Mouse (Mus musculus) lung, adult 18-20 months (tissue): ENCODE measurements around the gene Csf2rb2.
A peak's percentile ranks its signal among the peaks of the same experiment; 100 is the strongest.
"Not testable (repeated sequence)": the region's sequence is repeated elsewhere in the genome, so short reads cannot be mapped to it uniquely, and the experiment has no call there.

ENCODE experiments used
- DNase-seq, 2 experiments: peaks; one replicate each; pipeline ENCODE4 v3.0.0; 2022; ENCODE audit warnings: mixed read lengths in 2 of 2

Gene Csf2rb2

DNA sequence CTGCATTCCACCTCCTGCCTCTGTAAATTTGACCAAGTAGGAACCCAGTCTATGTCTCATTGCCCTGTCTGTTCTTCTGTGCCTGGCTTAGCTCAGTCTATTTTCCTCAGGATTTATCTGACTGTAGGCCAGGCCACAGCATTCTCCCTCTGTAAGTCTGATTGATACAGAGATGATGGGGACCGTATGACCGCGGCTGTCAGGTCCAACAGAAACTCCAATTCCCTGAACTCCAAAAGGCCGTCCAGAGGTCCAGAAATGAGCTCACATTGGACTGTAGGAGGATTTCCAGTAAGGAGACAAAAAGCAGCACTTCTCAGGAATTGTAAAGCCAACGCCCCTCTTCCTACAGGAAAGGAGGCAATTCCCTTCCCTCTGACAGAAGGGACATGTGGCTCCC lies 8.1 kb upstream of the Csf2rb2 start:
- DNase-seq = not testable (repeated sequence)

GRCm38 (mm10) chr15:78312421-78313233 lies 7.1 kb upstream of the Csf2rb2 start:
- not testable (repeated sequence) for DNase-seq

DNA sequence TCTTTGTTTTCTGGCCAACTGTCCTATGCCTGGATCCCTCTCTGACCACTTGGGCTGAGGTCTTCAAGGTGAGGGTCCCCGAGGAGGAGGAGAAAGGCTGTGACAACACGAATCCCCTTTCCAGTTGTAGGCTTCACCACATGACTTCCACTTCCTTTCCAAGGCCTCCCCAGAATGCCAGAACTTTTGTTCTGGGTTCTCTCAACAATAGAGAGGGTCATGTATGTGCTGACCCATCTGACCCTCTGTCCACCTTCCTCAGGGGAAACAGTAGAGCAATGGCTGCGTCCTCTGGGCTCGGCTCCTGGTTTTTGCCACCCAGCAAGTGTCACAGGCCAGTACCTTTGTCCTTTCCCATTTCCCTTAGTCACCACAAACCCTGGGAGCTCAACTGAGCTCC lies 5.5 kb upstream of the Csf2rb2 start:
- DNase-seq = no peak

DNA sequence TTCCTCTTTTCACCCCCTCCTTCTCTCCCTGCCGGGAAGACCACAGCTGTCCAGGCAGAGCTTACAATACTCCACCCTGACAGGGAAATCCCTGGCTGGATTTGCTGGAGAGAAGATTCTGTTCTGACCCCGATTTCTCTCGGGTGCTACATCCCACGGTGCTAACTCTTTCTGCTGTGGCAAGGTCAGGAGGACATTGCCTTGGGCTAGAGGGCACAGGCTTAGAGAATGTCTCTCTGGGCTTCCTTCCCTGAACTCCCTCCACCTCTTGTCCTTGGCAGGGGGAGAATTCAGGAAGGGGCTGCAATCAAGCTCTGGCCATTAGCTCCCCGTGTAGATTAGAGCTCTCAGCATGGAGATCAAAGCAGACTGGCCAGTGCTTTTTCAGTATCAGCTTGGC lies 4.3 kb upstream of the Csf2rb2 start:
- DNase-seq = no peak

DNA sequence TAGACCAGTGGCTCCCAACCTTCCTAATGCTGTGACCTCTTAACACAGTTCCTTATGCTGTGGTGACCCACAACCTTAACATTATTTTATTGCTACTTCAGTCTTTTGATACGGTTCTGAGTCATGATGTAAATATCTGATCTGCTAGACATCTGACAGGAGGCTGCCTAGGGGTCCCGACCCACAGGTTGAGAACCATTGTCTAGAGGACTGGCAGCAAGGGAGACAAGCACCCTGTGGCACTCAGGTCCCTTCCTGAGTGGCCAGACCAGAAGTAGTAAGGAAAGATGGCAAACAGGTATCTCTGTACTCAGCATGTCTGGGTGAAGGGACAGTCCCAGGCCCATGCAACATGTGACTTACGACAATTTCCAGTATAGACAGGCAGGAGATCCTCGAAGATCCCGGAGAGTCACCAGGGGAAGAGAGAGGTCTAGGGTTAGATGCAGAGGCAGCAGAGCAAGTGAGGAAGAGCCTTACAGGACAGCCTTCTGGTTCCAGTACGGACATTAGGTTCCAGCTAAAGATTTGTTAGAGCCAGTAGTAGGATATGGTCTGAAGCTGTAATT lies 1.8 kb downstream of the Csf2rb2 start:
- no peak for DNase-seq

DNA sequence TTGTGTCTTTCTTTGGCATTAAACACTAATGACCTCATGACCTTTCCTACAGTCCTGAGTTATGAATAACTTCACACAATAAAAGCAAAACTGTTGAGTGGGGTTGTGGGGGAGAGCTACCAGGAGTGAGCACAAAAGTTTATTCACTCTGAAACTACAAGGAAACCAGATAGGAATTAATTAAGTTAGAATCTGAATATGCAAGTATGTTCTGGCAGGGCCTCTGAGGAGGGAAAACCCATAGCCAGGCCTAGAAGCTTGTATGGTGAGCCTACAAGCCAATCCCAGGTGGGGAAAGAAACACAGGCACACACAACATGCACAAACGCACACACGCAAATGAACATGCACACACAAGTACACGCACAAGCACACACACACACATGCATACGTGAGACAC lies 2.8 kb downstream of the Csf2rb2 start:
- DNase-seq = no peak

- DNase-seq = no peak
Observed at GRCm38 (mm10) chr15:78300773-78301172, 4.7 kb downstream of the Csf2rb2 start.

GRCm38 (mm10) chr15:78299641-78300040 lies 5.9 kb downstream of the Csf2rb2 start:
- no peak for DNase-seq

DNA sequence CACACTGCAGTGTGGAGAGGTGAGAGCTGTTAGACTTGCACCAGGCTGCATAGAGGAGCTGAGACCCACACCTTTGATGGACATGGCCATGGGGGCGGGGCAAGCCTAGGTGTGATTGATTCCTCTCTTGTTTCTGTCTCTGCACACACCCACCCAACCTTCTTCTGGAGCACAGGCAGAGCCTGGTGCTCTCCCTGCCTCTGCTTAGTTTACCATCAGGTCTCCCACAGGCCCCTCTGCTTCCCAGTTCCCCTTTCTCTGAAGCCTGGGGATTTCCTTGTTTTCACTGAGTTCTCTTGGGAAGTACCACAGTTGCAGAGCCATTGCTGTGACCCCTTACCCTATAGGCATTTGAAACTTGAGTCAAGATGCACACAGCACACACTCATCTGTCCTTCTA lies 7.0 kb downstream of the Csf2rb2 start:
- no peak for DNase-seq

- no peak for DNase-seq
Observed at GRCm38 (mm10) chr15:78293716-78294115, 11.8 kb downstream of the Csf2rb2 start.

GRCm38 (mm10) chr15:78293228-78293627 lies 12.3 kb downstream of the Csf2rb2 start:
- not testable (repeated sequence) for DNase-seq

DNA sequence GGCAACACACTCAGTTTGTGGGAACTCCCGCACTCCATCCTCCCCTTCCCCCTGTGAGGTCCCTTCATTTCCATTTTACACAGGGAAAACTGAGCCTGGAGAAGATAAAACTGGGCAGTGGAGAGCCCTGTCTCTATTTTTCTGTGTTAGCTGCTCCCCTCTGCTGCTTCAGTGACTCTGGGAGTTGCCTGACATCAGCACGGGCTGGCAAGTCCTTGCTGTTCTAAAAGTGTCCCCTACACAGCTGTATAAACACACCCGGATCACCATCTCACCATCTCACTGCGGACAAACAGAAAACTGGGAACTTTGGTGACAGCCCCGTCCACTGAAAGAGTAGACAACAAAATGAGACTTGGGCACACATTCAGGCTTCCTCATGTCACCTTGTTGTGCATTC lies 15.7 kb downstream of the Csf2rb2 start:
- not testable (repeated sequence) for DNase-seq

- DNase-seq = no peak
Observed at GRCm38 (mm10) chr15:78287941-78288340, 17.6 kb downstream of the Csf2rb2 start.

DNA sequence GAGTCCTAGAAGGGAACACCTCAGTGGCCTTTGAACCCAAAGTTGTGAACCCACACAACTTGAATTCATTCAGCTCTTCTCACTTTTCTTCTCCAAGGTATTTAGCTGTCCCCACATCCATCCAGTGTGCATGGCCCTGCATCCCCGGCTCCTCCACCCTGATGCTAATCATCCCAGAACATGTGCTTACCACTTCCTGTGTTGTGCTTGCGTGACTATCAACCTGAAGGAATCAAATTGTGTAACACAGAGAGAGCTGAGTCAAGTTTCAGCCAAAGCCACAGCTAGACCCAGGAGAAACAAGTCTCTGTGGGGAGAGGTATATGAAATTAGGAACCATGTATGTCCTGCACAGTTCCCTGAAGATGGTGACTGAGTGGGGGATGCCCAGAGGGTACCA lies 27.2 kb downstream of the Csf2rb2 start:
- DNase-seq = no peak

DNA sequence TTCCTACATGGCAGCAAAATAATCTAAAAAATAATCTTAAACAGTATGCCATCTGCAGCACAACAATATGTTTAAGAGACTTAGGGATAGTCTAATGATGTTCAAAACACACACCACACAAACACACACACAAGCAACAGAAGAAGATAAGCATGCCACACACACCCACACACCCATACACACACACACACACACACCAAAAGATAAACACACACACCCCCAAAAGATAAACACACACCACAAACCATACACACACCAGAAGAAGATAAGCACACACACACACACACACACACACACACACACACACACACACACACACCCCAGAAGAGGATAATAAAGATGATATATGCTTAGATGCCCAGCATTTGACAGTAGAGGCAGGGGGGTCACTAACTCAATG lies 34.3 kb downstream of the Csf2rb2 start:
- DNase-seq = no peak

DNA sequence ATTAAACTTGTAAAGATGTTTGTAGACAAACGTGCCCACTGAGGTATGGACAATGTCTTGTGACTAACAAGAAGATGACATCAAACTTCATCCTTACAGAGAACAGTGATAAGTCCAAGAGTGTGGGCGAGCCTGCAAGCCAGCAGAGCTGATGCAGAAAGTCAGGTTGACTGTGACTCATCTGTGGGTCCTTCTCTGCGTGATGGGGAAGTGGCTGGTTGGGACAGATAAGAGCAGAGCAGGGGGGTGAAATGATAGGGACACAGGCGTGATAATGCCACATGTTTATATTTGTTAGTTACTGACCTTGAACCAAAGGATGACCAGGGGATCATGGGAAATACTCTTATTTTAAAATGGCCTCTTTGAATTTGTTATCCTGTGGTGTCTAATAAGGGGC lies 37.7 kb downstream of the Csf2rb2 start:
- DNase-seq = no peak

DNA sequence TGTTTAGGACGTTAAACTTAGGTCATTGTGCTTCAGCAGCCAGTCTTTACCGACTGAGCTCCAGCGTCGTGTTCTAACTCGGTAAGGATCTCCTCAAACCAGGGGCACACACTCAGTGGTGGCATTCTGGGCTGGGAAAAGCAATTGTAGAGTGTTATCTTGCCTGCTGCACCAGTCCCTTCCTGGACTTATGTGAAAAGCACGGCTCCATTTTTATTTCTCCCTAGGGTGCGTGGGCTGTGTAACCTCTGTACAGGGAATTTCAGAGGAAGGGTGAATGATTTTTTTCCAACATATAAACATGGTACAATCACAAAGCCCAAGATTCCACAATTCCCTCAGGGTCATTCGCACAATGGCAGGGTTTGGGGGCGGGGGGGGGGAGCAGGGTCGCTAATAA lies 38.1 kb downstream of the Csf2rb2 start:
- DNase-seq = no peak

GRCm38 (mm10) chr15:78263286-78263685 lies 42.2 kb downstream of the Csf2rb2 start:
- no peak for DNase-seq

- DNase-seq = no peak
Observed at GRCm38 (mm10) chr15:78260668-78261333, 44.7 kb downstream of the Csf2rb2 start.

GRCm38 (mm10) chr15:78258246-78258865 lies 47.2 kb downstream of the Csf2rb2 start:
- peak; percentile 60 to 67 for DNase-seq

- DNase-seq = peak; percentile 44 to 46
Observed at GRCm38 (mm10) chr15:78257326-78258050, 48.0 kb downstream of the Csf2rb2 start.

DNA sequence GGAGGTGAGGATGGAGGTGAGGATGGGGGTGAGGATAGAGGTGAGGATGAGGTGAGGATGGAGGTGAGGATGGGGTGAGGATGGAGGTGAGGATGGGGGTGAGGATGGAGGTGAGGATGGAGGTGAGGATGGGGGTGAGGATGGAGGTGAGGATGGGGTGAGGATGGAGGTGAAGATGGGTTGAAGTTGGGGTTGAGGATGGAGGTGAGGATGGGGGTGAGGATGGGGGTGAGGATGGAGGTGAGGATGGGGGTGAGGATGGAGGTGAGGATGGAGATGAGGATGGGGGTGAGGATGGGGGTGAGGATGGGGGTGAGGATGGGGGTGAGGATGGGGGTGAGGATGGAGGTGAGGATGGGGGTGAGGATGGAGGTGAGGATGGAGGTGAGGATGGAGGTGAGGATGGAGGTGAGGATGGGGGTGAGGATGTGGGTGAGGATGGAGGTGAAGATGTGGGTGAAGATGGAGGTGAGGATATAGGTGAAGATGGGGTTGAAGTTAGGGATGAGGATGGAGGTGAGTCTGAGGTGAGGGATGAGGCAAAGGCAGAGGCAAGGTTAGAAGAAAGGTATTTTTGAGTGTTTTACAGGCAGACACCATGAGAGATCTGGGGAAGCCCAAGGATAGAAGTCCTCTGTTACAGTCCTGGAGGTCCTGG lies 48.8 kb downstream of the Csf2rb2 start:
- DNase-seq = not testable (repeated sequence)
